Mouse (Mus musculus): Measurements from ENCODE around the gene U2af1l4.

DNA sequence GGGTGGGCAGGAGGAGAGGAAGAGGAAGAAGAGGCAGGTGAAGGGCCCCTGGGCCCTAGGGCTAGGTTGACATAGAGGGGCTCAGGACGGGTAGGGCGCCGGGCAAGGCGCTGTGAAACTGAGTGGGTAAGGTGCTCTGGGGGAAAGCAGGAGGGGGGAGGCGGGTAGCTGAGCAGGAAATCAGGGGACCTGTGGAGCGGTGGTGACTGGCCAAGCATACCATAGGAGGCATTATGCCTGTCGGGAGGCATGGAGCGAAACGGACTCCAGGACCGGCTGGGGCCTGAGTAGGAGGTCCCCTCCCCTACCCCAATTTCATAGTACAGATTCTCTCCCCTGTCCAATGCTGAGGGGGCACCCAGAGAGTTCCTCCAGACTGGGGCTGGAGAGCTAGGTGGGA is 40.2 kb upstream of the U2af1l4 start:
- TF ChIP-seq ZC3H11A (IDR thresholded peaks at IDR 0.05; ENCODE audit: borderline replicate concordance, low read depth, low read length) (no peak), CHD2 (IDR thresholded peaks at IDR 0.05; ENCODE audit: low read depth, low read length) (no peak), MAFK (IDR thresholded peaks at IDR 0.05; ENCODE audit: insufficient read depth, low read depth, low read length) (no peak), HCFC1 (IDR thresholded peaks at IDR 0.05; ENCODE audit: borderline replicate concordance, insufficient read depth, low read length) (no peak), ZNF384 (IDR thresholded peaks at IDR 0.05; ENCODE audit: low read depth, low read length) (no peak)

All from ES-E14 (cell line).